Mouse (Mus musculus): Measurements from ENCODE around the gene Vmn2r-ps159.

GRCm38 (mm10) chr4:156342569-156343325 lies 11.8 kb downstream of the Vmn2r-ps159 start:
- TF ChIP-seq CTCF (IDR thresholded peaks at IDR 0.05; ENCODE audit: control insufficient read depth, insufficient read depth, low read length) (no peak), POLR2A (IDR thresholded peaks at IDR 0.05; ENCODE audit: borderline replicate concordance, control insufficient read depth, low read depth, low read length) (no peak)
